Mouse (Mus musculus): ENCODE results near the gene Parp6. TPM values are rescaled to one million over a fixed set of nuclear protein-coding genes. Genes with fewer than 3 reads are reported as not detected.

Parp6 gene
- polyA plus RNA-seq, 1 experiment from 2014 or later, result 16.6 TPM

DNA sequence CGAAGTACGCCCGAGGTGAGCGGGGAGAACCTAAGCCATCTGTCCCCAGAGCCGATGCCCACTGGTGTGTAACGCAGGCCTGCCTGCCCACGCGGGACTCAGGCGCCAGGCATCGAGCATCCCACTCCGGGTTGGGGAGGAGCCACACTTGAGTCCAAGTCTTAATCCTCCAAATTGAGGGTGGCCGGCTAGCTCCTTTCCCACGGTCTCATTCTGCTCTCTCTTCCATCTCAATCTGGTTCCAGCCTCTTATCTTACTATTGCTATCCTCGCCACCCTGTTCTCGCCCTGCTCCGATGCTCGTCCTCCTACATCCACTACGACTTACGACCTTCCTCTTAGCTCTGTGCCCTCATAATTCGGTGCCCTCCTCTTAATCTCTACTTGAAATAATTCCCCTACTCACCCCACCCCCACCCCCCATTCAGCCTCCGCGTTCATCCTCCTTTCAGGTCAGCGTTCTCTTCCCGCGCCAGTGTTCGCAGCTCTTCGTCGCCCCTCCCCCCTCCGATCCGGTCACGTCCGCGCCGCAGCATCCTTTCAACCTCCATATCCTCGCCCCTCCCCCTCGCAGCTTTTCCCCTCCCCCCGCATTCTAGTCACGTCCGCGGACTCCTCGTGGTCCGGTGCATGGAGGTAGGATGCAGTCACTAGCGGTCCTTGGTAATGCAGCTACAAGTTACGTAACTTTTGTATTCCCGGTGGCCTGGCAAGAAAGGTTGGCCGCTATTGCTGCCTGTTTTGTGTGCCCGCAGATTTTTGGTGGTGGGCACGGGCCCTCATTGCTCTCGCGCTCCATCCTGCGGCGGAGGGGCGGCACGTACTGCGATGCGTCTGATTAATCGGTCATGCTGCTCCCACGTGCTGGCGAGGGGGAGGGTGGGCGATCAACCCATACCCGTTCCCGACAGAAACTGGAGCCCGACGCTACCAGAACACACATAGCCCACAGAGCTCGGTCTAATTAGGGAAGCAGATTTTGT is 39.8 kb downstream of the Parp6 start:
- ATAC-seq (ENCODE audit: extremely low read depth, insufficient number of reproducible peaks, low FRiP score, low TSS enrichment), result 0 out of 2 replicates have a peak, but pooled peaks have one; percentile 17
- Histone ChIP-seq H3K9ac (peak overlapping the region; percentile 99), H3K9me3 (no peaks in the 10 kb centered on the region), H3K4me3 (peak overlapping the region; percentile 88), H3K27ac (replicated peaks) (peak overlapping the region; percentile 99), H3K4me1 (peaks cover 59% of the 10 kb centered on the region), H3K27me3 (replicated peaks) (no peaks in the 10 kb centered on the region), H3K4me2 (peak overlapping the region; percentile 89), H3K36me3 (peaks cover 28% of the 10 kb centered on the region)
- under 1% methylated on average over 63 of the region's 65 CpGs for WGBS

DNA sequence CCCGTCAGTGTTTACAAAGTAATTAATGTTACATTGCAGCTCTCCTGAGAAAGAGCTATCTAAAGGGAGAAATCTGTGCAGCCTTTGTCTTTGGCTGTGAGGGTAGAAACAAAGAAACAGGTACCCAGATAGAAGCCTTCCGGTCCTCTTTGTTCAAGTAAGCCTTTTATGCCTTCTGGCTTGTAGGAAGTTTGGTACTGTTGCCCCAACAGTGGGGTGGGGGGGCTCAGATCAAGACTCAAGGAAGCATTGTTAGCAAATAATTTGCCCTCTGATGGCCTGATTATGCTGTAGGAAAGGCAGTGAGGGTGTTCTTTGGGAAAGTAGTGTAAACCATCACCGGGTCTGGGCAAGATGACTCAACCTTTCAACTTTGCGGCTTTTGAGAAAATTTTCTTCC is 41.1 kb downstream of the Parp6 start:
- no peaks in the 10 kb centered on the region for H3K9me3 ChIP-seq
- peaks cover 68% of the 10 kb centered on the region for H3K4me1 ChIP-seq
- 7% methylated on average over 4 of the region's 4 CpGs for WGBS
- H3K27me3 ChIP-seq (replicated peaks), result no peaks in the 10 kb centered on the region
- H3K36me3 ChIP-seq, result peaks cover 38% of the 10 kb centered on the region
- H3K9ac ChIP-seq, result peak overlapping the region; percentile 99
- ATAC-seq (ENCODE audit: extremely low read depth, insufficient number of reproducible peaks, low FRiP score, low TSS enrichment), result no peak
- H3K4me3 ChIP-seq, result peak overlapping the region; percentile 88
- peak overlapping the region; percentile 99 for H3K27ac ChIP-seq (replicated peaks)
- H3K4me2 ChIP-seq, result peak overlapping the region; percentile 89

DNA sequence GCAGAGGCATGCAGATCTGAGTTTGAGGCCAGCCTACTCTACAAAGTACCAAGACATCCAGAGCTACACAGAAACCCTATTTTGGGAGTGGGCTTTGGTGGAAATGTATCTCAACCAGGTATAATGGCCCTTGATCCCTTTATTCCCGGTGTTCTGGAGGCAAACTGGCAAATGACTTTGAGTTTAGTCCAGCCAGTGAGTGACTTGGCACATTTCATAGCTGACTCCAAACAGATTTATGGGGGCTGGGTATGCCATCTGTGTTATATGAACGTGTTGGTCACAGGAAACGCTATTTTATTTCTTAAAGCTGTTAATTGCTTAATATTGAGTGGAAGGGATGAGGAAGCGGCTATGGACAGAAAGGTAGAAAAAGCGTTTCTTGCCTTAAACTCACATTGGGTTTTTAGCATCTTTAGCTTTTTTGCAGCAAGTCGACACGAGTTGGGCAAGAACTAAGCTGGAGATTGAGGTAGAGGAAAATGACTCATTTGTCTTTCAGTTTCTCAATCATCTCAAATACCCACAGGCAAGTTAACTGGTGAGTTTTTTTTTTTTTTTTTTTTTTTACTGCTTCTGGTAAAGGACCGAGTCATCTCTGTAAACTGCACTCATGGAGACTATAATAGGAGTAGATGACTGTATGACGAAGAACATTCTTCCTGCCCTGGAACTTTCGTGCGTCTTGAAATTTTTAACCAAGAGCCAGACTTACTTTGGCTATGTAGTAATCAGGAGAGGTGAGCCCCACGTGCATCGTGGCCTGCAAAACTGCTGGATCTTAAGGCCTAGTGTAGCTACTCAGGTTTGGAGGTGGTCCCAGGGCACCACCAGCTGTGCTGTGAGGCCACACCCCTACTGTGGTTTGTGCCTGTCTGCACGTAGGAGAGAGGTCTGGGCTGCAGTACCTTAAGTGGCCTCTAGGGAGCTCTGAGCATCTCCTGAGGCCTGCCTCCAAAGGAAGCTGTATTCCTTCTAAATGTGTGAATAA is 42.2 kb downstream of the Parp6 start:
- H3K27me3 ChIP-seq (replicated peaks), result no peaks in the 10 kb centered on the region
- H3K27ac ChIP-seq (replicated peaks), result peak overlapping the region; percentile 99
- peaks cover 76% of the 10 kb centered on the region for H3K4me1 ChIP-seq
- H3K4me2 ChIP-seq, result peak overlapping the region; percentile 89
- peaks cover 50% of the 10 kb centered on the region for H3K36me3 ChIP-seq
- H3K9ac ChIP-seq, result peak overlapping the region; percentile 99
- H3K9me3 ChIP-seq, result no peaks in the 10 kb centered on the region
- peak overlapping the region; percentile 88 for H3K4me3 ChIP-seq
- no peak for ATAC-seq (ENCODE audit: extremely low read depth, insufficient number of reproducible peaks, low FRiP score, low TSS enrichment)
- 23% methylated on average over 14 of the region's 14 CpGs for WGBS

DNA sequence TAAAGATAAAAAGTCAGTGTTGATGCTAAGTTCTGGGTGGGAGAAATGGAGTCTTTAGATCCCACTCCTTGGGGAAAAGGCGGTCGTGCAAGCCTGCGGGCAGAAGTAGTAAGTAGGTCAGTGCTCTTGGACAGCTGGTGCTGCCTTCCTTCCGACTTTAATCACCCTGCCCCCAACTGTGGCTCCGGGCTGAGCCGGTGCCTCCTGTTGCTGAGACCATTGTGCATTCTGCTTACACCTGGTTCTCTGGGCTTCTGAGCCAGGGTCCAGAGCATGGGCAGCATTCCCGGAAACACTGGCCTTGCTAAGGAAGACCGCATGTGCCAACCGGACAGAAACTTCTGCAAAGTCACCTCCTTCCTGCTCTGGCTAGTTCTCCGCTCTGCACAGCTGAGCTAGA is 43.3 kb downstream of the Parp6 start:
- H3K9ac ChIP-seq, result peak overlapping the region; percentile 99
- no peaks in the 10 kb centered on the region for H3K9me3 ChIP-seq
- 43% methylated on average over 10 of the region's 10 CpGs for WGBS

DNA sequence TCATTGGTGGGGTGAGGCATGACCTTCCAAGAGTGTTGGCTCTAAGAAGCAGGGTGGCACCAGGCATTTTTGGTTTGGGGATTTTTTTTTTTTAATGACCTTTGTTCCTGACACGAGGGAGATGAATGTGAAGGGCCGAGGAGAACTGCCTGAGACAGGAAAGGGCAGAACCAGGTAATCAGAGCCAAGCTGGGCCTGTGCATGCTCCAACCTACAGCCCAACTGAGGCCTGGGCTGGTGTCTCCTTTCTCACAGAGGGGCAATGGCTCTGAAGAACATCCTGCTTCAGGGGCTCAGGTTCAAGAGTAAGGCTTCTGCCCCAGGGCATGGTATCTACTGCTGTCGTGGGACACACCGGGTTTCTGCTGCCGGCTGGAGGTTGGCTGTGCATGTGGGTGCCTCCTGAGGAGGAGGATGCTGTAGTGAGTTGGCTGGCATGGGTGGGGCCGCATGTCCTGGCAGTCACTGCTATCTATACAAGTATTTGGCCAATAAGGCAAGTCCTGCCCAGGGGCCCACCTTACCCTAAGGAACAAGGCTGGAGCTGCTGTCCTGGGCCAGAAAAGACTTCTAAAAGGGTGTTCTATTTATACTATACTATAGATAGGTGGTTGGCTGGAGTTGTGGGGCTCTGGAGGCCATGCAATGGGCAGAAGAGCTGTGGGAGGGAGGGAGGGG is 44.4 kb downstream of the Parp6 start:
- H3K9me3 ChIP-seq, result no peaks in the 10 kb centered on the region
- peak overlapping the region; percentile 99 for H3K9ac ChIP-seq
- H3K27ac ChIP-seq (replicated peaks), result peak overlapping the region; percentile 99
- peak overlapping the region; percentile 88 for H3K4me3 ChIP-seq
- 36% methylated on average over 6 of the region's 6 CpGs for WGBS
- H3K4me2 ChIP-seq, result peak overlapping the region; percentile 89
- no peaks in the 10 kb centered on the region for H3K27me3 ChIP-seq (replicated peaks)
- no peak for ATAC-seq (ENCODE audit: extremely low read depth, insufficient number of reproducible peaks, low FRiP score, low TSS enrichment)
- peaks cover 88% of the 10 kb centered on the region for H3K4me1 ChIP-seq
- H3K36me3 ChIP-seq, result peaks cover 71% of the 10 kb centered on the region

More for the DNA sequence above, 43.3 kb downstream of the Parp6 start:
- H3K36me3 ChIP-seq, result peaks cover 61% of the 10 kb centered on the region
- no peak for ATAC-seq (ENCODE audit: extremely low read depth, insufficient number of reproducible peaks, low FRiP score, low TSS enrichment)
- H3K4me1 ChIP-seq, result peaks cover 80% of the 10 kb centered on the region
- peak overlapping the region; percentile 89 for H3K4me2 ChIP-seq
- peak overlapping the region; percentile 99 for H3K27ac ChIP-seq (replicated peaks)
- H3K27me3 ChIP-seq (replicated peaks), result no peaks in the 10 kb centered on the region
- peak overlapping the region; percentile 88 for H3K4me3 ChIP-seq

DNA sequence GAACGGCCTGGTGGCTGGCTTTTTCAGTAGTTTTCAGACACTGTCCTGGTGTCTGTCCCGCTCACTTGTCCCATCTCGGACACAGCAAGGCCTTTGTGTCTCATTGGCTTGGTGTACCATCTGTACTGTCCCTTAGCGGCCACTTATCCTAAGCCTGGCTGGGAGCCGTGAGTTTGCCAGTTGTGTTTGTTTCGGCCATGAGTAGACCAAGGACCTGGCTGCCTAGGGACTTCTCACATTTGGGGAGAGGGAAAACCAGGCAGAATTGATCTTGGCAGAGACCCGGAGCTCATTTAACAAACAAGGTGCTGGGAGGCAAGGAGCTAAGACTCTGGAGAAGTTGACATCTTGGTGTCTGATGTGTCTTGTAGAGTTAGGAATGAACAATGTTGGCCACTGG is 46.1 kb downstream of the Parp6 start:
- H3K36me3 ChIP-seq, result peaks cover 89% of the 10 kb centered on the region
- no peak for ATAC-seq (ENCODE audit: extremely low read depth, insufficient number of reproducible peaks, low FRiP score, low TSS enrichment)
- H3K4me2 ChIP-seq, result peak overlapping the region; percentile 32; the same call in 1 of the 2 replicates
- H3K9ac ChIP-seq, result peak overlapping the region; percentile 44; the same call in 1 of the 2 replicates
- peak overlapping the region; percentile 41; the same call in 1 of the 2 replicates for H3K27ac ChIP-seq (replicated peaks)
- no peaks in the 10 kb centered on the region for H3K27me3 ChIP-seq (replicated peaks)
- peaks cover 99% of the 10 kb centered on the region for H3K4me1 ChIP-seq
- 75% methylated on average over 7 of the region's 7 CpGs for WGBS
- no peak overlapping the region for H3K4me3 ChIP-seq
- no peaks in the 10 kb centered on the region for H3K9me3 ChIP-seq

DNA sequence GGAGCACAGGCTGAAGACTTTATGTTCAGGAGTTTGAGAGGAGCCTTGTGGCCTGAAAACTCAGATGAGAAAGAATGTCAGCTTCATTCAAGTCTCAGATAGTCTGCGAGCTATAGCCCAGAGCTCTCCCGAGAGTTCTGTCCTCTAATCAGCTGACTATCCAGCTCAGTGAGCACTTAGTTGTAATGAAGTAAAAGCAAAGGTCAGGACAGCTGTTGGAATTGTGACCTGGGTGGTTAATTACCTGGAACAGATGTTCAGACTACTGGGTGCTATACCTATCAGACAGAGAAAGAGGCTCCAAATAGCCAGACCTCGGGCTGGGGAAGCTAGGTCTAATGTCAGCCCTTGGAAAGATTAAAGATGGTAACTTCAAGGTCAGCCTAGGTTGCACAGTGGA is 46.9 kb downstream of the Parp6 start:
- Histone ChIP-seq H3K9me3 (no peaks in the 10 kb centered on the region), H3K27me3 (replicated peaks) (no peaks in the 10 kb centered on the region), H3K4me2 (0 out of 2 replicates have a peak overlapping the region, but pooled peaks have one; percentile 32), H3K36me3 (peaks cover 97% of the 10 kb centered on the region), H3K27ac (replicated peaks) (peak overlapping the region; percentile 41), H3K9ac (peak overlapping the region; percentile 64), H3K4me1 (peaks cover 92% of the 10 kb centered on the region), H3K4me3 (no peak overlapping the region)
- 34% methylated on average over 3 of the region's 3 CpGs for WGBS
- ATAC-seq (ENCODE audit: extremely low read depth, insufficient number of reproducible peaks, low FRiP score, low TSS enrichment), result no peak

DNA sequence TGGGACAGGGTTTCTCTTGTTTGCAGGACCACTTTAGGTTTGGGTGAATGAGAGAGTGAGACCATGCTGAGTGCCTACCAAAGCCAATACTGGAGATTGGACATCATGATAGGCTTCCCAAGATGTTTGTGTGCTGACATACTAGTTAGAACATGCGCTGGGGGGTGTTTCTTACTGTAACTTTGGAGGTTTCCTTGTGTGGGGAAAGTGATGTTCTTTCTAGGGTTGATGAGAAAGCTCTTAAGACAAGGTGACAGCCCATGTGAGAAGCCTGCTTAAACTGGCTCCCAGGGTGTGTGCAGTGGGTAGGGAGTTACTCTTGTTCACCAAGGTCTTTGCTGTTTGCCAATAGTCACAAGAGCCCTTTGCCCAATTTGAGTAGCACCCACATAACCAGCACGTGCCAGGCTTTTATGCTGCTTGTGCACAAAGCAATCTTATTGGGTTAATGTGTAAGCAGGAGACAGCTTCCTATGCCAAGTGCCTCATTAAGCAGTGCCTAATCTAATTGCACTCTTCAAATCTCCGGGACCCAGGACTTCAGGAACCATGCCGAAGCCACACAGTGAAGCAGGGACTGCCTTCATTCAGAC is 47.7 kb downstream of the Parp6 start:
- Histone ChIP-seq H3K36me3 (peaks cover 99% of the 10 kb centered on the region), H3K4me3 (no peak overlapping the region), H3K9me3 (no peaks in the 10 kb centered on the region), H3K27ac (replicated peaks) (0 out of 2 replicates have a peak overlapping the region, but pooled peaks have one; percentile 12), H3K4me2 (no peak overlapping the region), H3K27me3 (replicated peaks) (no peaks in the 10 kb centered on the region), H3K4me1 (peaks cover 84% of the 10 kb centered on the region), H3K9ac (no peak overlapping the region)
- ATAC-seq (ENCODE audit: extremely low read depth, insufficient number of reproducible peaks, low FRiP score, low TSS enrichment), result no peak
- 70% methylated on average over 4 of the region's 4 CpGs for WGBS

DNA sequence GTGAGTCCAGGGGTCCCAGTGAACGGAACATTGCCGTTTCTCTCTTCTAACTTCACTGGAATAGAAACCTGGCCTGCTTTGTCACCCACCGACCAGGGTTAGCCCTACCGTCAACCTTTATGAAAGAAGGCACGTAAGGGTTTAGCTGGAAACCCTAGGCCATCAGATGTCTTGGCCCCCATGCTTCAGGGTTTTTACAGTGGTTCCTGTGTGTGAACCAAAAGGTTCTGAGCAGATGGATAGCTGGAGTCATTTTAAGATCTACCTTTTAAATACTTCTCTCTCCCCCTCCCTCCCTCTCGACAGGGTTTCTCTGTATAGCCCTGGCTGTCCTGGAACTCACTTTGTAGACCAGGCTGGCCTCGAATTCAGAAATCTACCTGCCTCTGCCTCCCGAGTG is 48.9 kb downstream of the Parp6 start:
- Histone ChIP-seq H3K4me1 (peaks cover 75% of the 10 kb centered on the region), H3K4me2 (no peak overlapping the region), H3K4me3 (no peak overlapping the region), H3K27me3 (replicated peaks) (no peaks in the 10 kb centered on the region), H3K36me3 (peaks cover 99% of the 10 kb centered on the region), H3K27ac (replicated peaks) (peak overlapping the region; percentile 68), H3K9me3 (no peaks in the 10 kb centered on the region), H3K9ac (0 out of 2 replicates have a peak overlapping the region, but pooled peaks have one; percentile 6)
- WGBS, result 80% methylated on average over 8 of the region's 8 CpGs
- ATAC-seq (ENCODE audit: extremely low read depth, insufficient number of reproducible peaks, low FRiP score, low TSS enrichment), result no peak

DNA sequence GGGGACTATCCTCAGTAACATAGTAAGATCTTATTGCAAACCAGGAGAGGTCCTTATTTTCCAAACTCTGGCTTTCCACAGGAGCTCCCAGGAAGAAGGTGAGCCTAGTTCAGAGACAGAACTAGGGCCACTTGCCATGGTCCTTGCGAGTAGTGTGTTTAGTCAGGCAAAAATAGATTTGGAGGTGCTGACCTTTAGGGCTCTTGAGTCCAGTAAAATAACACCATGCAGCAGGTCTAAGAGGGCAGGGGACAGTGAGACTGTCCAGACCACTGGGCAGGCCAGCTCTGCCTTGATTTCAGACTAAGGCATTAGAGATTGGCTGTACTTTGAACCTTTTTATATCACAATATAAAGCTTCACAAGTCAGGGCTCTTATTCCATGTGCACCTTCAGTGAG is 49.7 kb downstream of the Parp6 start:
- ATAC-seq (ENCODE audit: extremely low read depth, insufficient number of reproducible peaks, low FRiP score, low TSS enrichment), result no peak
- WGBS, result 29% methylated on average over 1 of the region's 1 CpGs
- peaks cover 72% of the 10 kb centered on the region for H3K4me1 ChIP-seq

More for the DNA sequence above, 49.7 kb downstream of the Parp6 start:
- Histone ChIP-seq H3K36me3 (peaks cover 99% of the 10 kb centered on the region), H3K4me3 (no peak overlapping the region), H3K9me3 (no peaks in the 10 kb centered on the region), H3K4me2 (peak overlapping the region; percentile 17; the same call in 1 of the 2 replicates), H3K27me3 (replicated peaks) (no peaks in the 10 kb centered on the region), H3K9ac (peak overlapping the region; percentile 6; the same call in 1 of the 2 replicates), H3K27ac (replicated peaks) (peak overlapping the region; percentile 68)

Data from heart, embryonic 13.5 days (tissue).